Mouse (Mus musculus) stomach, postnatal 0 days (tissue): ENCODE results near the gene Slc1a6. TPM values are rescaled to one million over a fixed set of nuclear protein-coding genes. Genes with fewer than 3 reads are reported as not detected.

Experiments
- ATAC-seq: fragments of 200-750 bp; cut with Nextera tagmentation; 2 replicates; pipeline ENCODE4 v1.8.0; 2017; ENCODE audit not compliant: low FRiP score, low TSS enrichment
- DNase-seq: peaks from one replicate; pipeline ENCODE4 v3.0.0-alpha.2; 2016; ENCODE audit warnings: low spot score
- H3K27ac ChIP-seq: fragments of 300-500 bp; sonication (generic); replicated peaks from 2 replicates; pipeline ENCODE4 v1.5.1; 2014; ENCODE audit warnings: mild to moderate bottlenecking, control low read depth
- H3K27me3 ChIP-seq: fragments of 300-500 bp; sonication (generic); 2 replicates; pipeline ENCODE4 v1.6.1; 2014; ENCODE audit warnings: low read length; ENCODE audit not compliant: control insufficient read depth, insufficient read depth
- H3K36me3 ChIP-seq: fragments of 300-500 bp; sonication (generic); 2 replicates; pipeline ENCODE4 v1.6.1; 2014; ENCODE audit warnings: low read length, mixed read lengths; ENCODE audit not compliant: control insufficient read depth, insufficient read depth
- H3K4me1 ChIP-seq: fragments of 300-500 bp; sonication (generic); replicated peaks from 2 replicates; pipeline ENCODE4 v1.6.1; 2014; ENCODE audit warnings: antibody characterized with exemption; ENCODE audit not compliant: control insufficient read depth, insufficient read depth
- H3K4me2 ChIP-seq: fragments of 300-500 bp; sonication (generic); replicated peaks from 2 replicates; pipeline ENCODE4 v1.6.1; 2014; ENCODE audit warnings: low read depth, mild to moderate bottlenecking, control low read depth, moderate library complexity
- H3K4me3 ChIP-seq: fragments of 300-500 bp; sonication (generic); 2 replicates; pipeline ENCODE4 v1.5.1; 2014; ENCODE audit warnings: low read depth, low read length, control low read depth
- H3K9ac ChIP-seq: fragments of 300-500 bp; sonication (generic); 2 replicates; pipeline ENCODE4 v1.6.1; 2014; ENCODE audit warnings: mild to moderate bottlenecking, low read length, control low read depth, mixed read lengths
- H3K9me3 ChIP-seq: fragments of 300-500 bp; sonication (generic); 2 replicates; pipeline ENCODE4 v1.6.1; 2016; ENCODE audit warnings: low read length; ENCODE audit not compliant: control insufficient read depth
- CTCF ChIP-seq: IDR thresholded peaks from 2 replicates; pipeline ENCODE4 v1.5.1; 2016; ENCODE audit warnings: antibody characterized with exemption, low read depth, mild to moderate bottlenecking, moderate library complexity
- EP300 ChIP-seq: optimal IDR thresholded peaks from 2 replicates; pipeline ENCODE3; 2016; ENCODE audit warnings: antibody characterized with exemption
- WGBS: fragments of 180-500 bp; shearing (Covaris S2); extraction: QIAGEN DNeasy Blood & Tissue Kit; methylation state at CpG from one replicate; pipeline ENCODE4 v1.1.7; 2014; 5-methylcytosine and 5-hydroxymethylcytosine counted together
- polyA plus RNA-seq: library from polyadenylated mRNA; unstranded; fragments of >200 nt; fragmentation: Nextera tagmentation; extraction: Ambion mirVana; gene quantifications from 2 replicates; pipeline ENCODE4 v1.2.1, GENCODE M21; 2015

Gene Slc1a6
- polyA plus RNA-seq, 1 experiment from 2014 or later = 0.38 TPM

- WGBS = 62% methylated on average over 2 of the region's 2 CpGs
- DNase-seq = no peak
- no peaks in the 10 kb centered on the region for H3K36me3 ChIP-seq
- no peak within 1 kb of the TSS for H3K9ac ChIP-seq
- no peaks in the 10 kb centered on the region for H3K4me1 ChIP-seq
- no peak within 1 kb of the TSS for H3K27ac ChIP-seq
- TF ChIP-seq CTCF = no peak
- TF ChIP-seq EP300 = no peak
- H3K27me3 ChIP-seq = no peaks in the 10 kb centered on the region
- no peak within 1 kb of the TSS for H3K4me2 ChIP-seq
- H3K9me3 ChIP-seq = no peaks in the 10 kb centered on the region
- no peak for ATAC-seq
- no peak within 1 kb of the TSS for H3K4me3 ChIP-seq
Observed at GRCm38 (mm10) chr10:78852066-78852465, 71.8 kb downstream of the Slc1a6 start, which contains the start of gene Olfr1356. TSS of gene Olfr1356 (minus strand) at chr10:78852166.

Other genes with a start within 250 kb of the Slc1a6 start
- 60.6 and 62.3 TPM in 2 replicates for gene Ilvbl, start 206.2 kb upstream of the Slc1a6 start, polyA plus RNA-seq
- 5.8 and 7.2 TPM in 2 replicates for gene Syde1, start 188.5 kb upstream of the Slc1a6 start, polyA plus RNA-seq
- gene Olfr1357, start 162.4 kb upstream of the Slc1a6 start, polyA plus RNA-seq = not detected in 2 replicates
- 29.5 and 31.1 TPM in 2 replicates for gene Casp14, start 62.2 kb upstream of the Slc1a6 start, polyA plus RNA-seq
- gene Ccdc105, start 27.4 kb upstream of the Slc1a6 start, polyA plus RNA-seq = 0.07 TPM in 1 of 2 replicates, not detected in the other
- not detected in 2 replicates for gene Olfr1356, start 71.7 kb downstream of the Slc1a6 start, polyA plus RNA-seq
- gene Olfr1355, start 95.0 kb downstream of the Slc1a6 start, polyA plus RNA-seq = not detected in 2 replicates
- not detected in 2 replicates for gene Olfr1354, start 132.7 kb downstream of the Slc1a6 start, polyA plus RNA-seq
- gene Olfr8, start 170.1 kb downstream of the Slc1a6 start, polyA plus RNA-seq = not detected in 2 replicates
- not detected in 2 replicates for gene Olfr1353, start 182.8 kb downstream of the Slc1a6 start, polyA plus RNA-seq
- not detected in 2 replicates for gene Olfr1352, start 200.6 kb downstream of the Slc1a6 start, polyA plus RNA-seq
- not detected in 2 replicates for gene Olfr1351, start 232.0 kb downstream of the Slc1a6 start, polyA plus RNA-seq
- gene Olfr57, start 248.2 kb downstream of the Slc1a6 start, polyA plus RNA-seq = 0.12 TPM in 1 of 2 replicates, not detected in the other